Mouse (Mus musculus): Measurements from ENCODE around the gene Pnmal2.

Pnmal2 gene

DNA sequence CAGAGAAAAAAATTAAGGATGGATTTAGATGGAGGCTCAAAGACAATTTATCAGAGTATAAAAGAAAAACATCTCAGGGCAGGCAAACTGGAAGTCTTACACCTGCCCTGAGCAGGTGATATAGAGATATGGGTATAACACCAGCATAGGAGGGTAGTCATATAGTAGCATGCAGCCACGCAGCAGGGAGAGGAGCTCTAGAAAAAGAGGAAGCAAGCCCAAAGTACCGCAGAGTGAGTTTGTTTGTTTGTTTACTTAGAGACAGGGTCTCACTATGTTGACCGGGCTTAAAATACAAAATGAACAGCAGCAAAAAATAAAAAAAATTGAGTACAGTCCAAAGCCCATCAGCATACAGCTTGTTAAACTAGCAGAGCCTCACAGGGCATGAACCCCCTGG is 26.7 kb downstream of the Pnmal2 start:
- no peak for ATAC-seq (ENCODE audit: insufficient number of reproducible peaks, low FRiP score, low TSS enrichment)

DNA sequence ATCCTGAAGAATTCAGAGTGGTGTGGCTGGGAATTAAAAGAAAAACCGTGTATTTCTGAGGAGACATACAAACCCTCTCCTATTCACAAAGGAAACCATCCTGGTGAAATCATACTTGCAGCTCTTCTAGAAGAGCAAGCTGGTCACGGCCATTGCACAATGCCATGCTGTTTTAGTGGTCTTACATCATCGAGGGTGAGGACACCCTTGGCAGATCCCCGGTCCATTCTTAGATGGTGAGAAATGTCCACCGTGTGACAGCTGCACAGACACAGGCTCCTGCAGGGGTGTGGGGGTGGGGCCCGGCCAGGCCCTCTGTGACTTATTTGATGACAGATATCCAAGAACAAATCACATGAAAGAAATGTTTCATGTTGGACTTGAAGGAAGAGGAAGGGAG is 29.5 kb downstream of the Pnmal2 start:
- ATAC-seq (ENCODE audit: insufficient number of reproducible peaks, low FRiP score, low TSS enrichment) = no peak

DNA sequence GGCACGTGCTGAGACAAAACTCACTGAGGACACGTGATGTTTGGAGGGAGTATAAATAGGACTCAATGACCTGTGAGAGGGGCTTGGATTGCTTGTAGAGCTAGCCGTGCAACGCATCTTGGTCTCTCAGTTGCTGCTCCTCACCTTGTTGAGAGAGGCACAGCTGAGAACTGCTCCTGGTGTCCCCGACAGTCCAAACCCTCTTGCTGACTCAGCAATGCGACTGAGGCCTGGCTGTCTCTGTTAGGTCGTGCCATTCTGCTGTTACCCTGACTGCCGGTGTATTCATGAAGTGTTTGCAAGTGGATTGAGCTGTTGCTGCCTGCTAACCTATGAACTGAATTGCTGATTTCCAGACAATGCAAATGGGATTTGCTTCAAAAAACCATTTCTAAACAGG is 31.8 kb downstream of the Pnmal2 start:
- ATAC-seq (ENCODE audit: insufficient number of reproducible peaks, low FRiP score, low TSS enrichment) = no peak

DNA sequence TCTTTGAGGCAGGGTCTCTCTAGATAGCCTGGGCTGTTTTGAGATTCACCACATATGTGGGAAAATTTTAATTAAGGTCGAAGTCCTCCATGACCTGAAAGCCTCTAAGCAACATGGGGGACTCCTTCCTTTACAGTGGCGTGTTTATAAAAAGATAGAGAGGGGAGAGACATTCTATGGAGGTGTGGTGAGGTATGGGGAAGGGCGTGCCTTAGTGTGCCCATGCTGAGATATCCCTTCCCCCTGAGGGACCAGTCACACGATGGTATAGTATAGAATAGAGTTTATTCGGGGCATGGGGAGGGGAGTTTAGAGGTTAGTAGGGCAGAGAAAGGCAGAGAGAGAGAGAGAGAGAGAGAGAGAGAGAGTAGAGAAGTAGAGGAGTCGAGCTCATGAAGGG is 33.7 kb downstream of the Pnmal2 start:
- ATAC-seq (ENCODE audit: insufficient number of reproducible peaks, low FRiP score, low TSS enrichment) = no peak

DNA sequence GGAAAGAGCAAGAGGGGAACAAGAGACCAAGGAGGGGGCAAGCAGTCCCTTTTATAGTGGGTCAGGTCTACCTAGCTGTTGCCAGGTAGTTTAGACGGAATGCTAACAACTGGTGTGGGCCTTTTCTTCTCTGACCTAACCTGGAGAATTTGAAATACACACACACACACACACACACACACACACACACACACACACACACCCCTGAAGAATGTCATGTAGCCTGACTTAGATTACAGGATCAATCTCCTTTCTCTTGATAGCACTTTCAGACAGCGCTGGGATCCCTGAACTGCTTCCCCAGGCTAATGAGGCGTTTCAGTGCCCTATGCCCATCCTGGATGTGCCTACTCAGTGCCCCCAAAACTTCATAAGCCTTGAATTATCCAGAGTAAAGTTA is 34.1 kb downstream of the Pnmal2 start:
- no peak for ATAC-seq (ENCODE audit: insufficient number of reproducible peaks, low FRiP score, low TSS enrichment)

DNA sequence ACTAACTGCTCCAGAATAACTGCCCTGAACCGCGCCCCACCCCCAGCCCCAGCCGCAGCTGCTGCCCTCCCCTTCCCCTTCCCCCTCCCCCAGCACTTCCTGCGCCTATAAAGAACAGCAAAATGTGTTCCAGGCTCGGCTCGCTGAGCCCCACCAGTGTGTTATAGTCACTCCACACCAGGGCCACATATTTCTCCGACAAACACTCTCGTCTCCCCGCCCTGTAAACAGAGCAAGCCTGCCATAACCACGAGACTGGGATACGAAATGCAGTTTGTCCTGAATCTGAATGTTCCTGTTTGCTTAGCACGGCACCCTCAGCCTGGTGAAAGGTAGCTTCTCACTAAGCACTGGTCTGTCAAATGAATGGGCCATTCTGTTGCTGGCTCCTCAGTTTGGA is 35.9 kb downstream of the Pnmal2 start:
- ATAC-seq (ENCODE audit: insufficient number of reproducible peaks, low FRiP score, low TSS enrichment) = no peak

DNA sequence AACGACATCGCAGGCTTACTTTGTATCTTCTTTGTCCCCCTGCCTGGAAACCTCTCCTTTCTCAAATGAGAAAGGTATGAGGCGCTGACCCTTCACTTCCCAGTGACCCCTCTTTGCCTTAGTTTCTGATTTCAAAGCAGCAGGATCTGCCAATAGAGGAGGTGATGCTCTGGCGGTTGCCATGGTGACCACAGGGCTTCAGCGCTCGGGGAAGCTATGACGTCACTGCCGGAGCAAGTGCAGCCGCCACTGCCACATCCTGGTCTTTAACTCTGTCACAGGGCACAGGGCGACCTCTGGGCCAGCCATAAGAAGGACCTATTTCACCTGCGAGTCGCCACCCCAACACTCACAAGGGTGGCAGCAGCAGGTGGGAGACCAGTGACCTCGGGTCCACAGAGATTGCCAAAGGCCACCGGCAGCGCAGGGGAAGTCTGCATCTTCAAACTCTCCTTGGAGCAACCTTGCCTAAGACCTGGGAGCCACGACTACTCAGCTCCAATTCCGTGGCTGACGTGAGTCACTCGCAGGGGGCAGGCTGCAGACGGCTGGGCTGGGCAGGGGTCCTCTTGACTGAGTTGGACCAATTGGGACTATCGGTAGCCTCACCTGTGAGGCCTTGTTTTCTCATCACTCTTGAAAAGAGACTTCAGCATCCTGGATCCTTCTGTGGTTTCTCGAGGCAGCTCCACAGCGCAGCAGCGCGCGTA is 38.5 kb downstream of the Pnmal2 start, which contains the start of gene Gm42372:
TSS of gene Gm42372 (plus strand) at position 228 of the 710 bp plus-strand sequence.
- ATAC-seq (ENCODE audit: insufficient number of reproducible peaks, low FRiP score, low TSS enrichment) = peak; percentile 82

DNA sequence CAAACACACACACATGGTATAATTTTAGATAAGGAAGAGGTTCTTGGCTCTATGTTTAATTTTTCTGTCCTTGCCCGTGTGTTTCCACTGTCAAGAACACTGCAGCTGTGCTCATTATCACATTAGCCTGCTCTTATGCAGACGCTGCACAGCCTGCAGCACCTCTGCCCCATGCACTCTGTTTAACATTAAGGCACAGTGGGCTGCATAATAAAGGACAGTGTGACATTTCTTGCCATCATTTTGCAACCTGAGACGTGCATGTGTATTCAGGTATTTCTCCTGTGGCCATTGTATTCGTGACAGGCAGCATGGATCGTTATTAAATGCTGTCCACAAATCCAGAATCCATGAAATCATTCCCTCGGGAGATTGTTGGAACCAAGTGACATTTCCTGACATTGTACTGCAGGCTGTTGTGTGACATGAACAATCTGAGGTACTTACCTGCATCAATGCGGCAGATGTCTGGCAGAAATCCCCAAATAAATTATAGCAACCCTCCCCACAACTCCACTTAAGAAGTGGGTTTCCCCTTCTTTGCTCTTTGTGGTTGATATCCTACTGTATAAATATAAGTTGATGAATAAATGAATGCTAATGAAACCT is 43.2 kb downstream of the Pnmal2 start:
- no peak for ATAC-seq (ENCODE audit: insufficient number of reproducible peaks, low FRiP score, low TSS enrichment)

DNA sequence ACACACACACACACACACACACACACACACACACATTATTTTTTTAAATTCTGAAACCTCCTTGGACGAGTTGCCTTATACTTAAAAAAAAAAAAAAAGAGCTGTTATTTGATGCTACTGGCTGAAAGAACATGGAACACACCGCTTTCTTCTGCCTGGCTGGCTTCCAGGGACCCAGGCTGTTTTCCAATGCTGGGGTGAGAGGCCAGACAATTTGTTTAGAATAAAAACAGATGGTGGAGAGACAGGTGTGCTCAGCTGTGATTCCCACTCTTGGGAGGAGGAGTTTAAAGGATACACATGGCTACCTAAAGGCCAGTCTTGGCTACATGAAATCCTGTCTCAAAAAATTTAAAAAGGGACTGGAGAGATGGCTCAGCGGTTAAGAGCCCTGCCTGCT is 43.9 kb downstream of the Pnmal2 start:
- no peak for ATAC-seq (ENCODE audit: insufficient number of reproducible peaks, low FRiP score, low TSS enrichment)

DNA sequence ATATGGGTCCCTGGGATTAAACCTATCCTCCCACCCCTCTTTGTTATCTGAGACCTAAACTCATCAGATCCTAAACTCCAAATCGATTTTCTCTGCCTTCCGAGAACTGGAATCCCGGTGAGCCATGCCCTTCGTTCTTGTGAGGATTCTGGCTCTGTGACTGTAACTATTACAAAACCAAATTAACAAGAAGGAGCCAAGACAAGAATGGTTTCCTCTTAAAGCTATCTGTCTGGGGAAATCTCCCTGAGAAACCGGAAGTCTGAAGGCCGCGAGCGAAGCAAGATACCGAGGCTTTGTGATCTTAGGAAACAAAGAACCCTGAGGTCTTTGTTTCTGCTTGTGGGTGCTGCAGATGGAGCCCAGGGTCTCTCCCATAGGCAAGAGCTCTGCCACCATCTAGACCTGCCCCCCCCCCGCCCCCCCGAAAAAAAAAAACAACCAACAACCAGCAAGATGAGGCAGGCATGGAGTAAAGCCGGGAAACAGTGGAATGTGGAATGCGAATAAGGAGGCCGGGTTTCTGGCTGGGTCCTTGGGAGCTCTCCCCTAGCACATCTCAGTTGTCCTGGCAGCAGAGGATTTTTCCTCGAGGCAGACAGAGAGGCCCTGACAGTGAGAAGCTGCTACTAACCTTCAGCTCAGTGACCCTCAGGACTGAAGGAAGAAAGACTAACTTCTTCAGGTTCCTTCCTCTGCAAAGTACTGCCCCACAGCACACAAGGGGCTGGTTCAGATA is 45.7 kb downstream of the Pnmal2 start:
- no peak for ATAC-seq (ENCODE audit: insufficient number of reproducible peaks, low FRiP score, low TSS enrichment)

DNA sequence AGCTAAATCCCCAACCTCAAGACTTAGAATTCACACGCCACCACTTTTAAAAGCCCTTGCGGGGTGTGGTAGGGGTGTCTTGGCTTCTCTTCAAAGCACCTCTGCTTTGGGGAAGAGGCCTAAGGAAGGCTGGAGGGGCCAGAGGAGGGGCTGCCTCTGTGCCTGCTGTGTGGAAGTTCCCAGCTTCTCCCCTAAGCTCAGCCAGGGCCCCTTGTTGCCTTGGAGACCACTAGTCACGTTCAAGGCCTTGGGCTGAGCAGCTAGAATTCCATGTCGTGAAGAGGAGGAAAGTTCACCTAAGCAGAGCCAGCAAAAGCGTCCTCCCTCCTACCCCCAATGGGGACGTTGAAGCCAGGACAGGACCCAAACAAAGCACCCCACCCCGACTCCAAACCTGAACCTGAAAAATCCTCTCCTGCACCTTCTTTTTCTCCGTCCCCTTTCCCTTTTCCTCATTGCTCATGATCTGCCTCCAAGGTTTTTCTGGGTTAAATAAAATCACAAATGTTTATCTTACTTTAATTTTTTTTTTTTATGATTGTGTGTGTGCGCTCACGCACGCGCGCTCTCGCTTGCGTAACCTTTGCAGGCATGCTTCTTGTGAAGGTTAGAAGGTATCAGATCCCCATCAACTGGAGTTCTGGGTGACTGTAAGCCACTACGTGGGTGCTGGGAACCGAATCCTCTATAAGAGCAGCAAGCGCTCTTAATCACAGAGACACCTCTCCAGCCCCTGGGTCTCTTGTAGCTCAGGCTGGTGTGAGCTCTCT is 47.4 kb downstream of the Pnmal2 start:
- ATAC-seq (ENCODE audit: insufficient number of reproducible peaks, low FRiP score, low TSS enrichment) = no peak

DNA sequence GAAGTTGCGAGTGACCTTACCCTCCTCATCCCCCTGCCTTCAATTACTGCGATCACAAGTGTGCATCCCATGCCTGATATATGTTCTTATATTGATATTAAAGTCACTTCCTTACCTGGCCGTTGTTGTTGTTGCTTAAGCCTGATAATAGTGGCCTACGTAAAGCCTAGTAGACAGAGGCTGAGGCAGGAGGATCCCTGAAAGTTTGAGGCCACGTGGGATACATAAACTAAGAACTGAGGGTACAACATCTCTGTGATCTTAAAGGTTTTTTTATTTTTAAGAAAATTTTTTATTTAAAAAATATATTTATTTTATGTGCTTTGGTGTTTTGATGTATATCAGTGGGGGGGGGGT is 47.9 kb downstream of the Pnmal2 start, which contains the start of gene Ccdc8:
TSS of gene Ccdc8 (plus strand) at position 258 of the 357 bp plus-strand sequence.
- no peak for ATAC-seq (ENCODE audit: insufficient number of reproducible peaks, low FRiP score, low TSS enrichment)

DNA sequence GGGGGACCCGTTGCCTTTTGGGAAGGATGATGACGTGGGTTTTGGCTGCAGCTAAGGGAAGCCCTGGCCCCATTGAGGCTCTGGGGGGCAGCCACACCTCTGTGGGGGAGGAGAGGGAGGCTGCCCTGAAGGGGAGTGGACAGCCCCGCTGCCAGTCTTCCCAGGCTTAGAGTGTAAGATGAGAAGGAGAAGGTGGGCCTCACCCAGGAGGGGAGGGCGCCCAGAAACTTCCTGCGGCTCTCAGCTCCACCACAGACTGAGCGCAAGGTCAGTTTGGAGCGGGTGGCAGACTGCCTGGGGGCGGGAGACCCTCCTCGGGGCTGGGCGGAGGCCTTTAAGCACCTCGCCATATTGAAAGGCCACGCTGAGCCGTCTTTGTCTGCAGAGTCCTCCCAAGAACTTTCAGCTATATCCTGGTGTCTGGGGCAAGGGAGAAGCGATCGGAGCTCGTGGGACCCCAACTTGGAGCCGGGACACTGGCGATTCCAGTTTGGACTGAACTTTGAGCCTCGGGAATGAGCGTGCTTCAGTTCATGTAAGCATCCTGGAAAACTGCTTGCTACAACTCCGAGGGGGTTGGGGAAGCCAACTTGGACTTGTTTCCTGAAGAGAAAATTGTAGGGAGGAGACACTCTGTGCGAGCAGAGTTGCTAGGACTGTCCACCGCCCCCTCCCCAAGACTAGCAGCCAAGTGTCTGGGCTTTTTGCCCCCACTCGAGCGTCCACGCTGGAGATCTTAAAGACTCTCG is 49.3 kb downstream of the Pnmal2 start:
- ATAC-seq (ENCODE audit: insufficient number of reproducible peaks, low FRiP score, low TSS enrichment) = no peak

DNA sequence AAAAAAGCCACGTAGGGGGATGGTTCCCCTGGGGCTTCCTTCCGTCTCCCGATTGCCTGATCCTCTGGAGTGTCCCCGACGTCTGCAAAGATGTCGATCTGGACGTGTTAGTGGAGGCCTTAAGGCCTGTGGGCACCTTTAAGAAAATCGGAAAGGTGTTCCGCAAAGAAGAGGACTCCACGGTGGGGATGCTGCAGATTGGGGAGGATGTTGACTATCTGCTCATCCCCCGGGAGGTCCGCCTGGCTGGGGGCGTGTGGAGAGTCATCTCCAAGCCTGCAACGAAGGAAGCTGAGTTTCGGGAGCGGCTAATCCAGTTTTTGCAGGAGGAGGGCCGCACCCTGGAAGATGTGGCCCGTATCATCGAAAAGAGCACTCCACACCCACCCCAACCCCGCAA is 49.9 kb downstream of the Pnmal2 start:
- ATAC-seq (ENCODE audit: insufficient number of reproducible peaks, low FRiP score, low TSS enrichment) = no peak

DNA sequence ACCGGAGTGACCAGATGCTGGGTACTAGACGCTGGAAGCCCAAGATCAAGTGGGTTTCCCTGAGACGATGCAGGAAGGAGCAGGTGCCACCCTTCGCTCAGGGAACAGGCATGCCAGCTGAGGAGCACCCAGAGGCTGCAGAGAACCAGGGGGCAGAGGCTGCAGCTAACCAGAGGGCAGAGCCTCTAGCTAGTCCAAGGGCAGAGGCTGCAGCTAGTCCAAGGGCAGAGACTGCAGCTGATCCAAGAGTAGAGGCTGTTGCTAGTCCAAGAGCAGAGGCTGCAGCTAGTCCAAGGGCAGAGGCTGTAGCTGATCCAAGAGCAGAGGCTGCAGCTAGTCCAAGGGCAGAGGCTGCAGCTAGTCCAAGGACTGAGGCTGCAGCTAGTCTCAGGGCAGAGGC is 50.9 kb downstream of the Pnmal2 start:
- no peak for ATAC-seq (ENCODE audit: insufficient number of reproducible peaks, low FRiP score, low TSS enrichment)

All from cerebellum, adult (tissue).